Mouse (Mus musculus): ENCODE results near the gene Atp2b4. TPM values are rescaled to one million over a fixed set of nuclear protein-coding genes. Genes with fewer than 3 reads are reported as not detected.

Atp2b4 gene
- polyA plus RNA-seq, 1 experiment from 2014 or later = 9.9 TPM

GRCm38 (mm10) chr1:133821144-133821543 lies 20.3 kb upstream of the Atp2b4 start:
- WGBS (ENCODE audit: insufficient replicate concordance) = 33% methylated on average over 5 of the region's 5 CpGs
- Histone ChIP-seq H3K27ac (ENCODE audit: low read depth) (no peak overlapping the region), H3K27me3 (ENCODE audit: insufficient read depth, low read length) (no peaks in the 10 kb centered on the region), H3K36me3 (replicated peaks; ENCODE audit: insufficient read depth, low read length) (no peaks in the 10 kb centered on the region), H3K9me3 (ENCODE audit: low read length) (no peaks in the 10 kb centered on the region), H3K4me3 (ENCODE audit: low read depth, low read length) (no peak overlapping the region), H3K4me1 (ENCODE audit: insufficient read depth) (peaks cover 36% of the 10 kb centered on the region), H3K4me2 (ENCODE audit: low read depth, low read length) (no peak overlapping the region), H3K9ac (replicated peaks) (no peak overlapping the region)
- DNase-seq (no peak), ATAC-seq (no peak)
- TF ChIP-seq CTCF (IDR thresholded peaks at IDR 0.05; ENCODE audit: low read depth) (no peak), EP300 (IDR thresholded peaks at IDR 0.05; ENCODE audit: low read depth) (no peak)

- Histone ChIP-seq H3K36me3 (replicated peaks; ENCODE audit: insufficient read depth, low read length) (no peaks in the 10 kb centered on the region), H3K4me1 (ENCODE audit: insufficient read depth) (peaks cover 38% of the 10 kb centered on the region), H3K4me2 (ENCODE audit: low read depth, low read length) (no peak overlapping the region), H3K27ac (ENCODE audit: low read depth) (no peak overlapping the region), H3K27me3 (ENCODE audit: insufficient read depth, low read length) (no peaks in the 10 kb centered on the region), H3K4me3 (ENCODE audit: low read depth, low read length) (no peak overlapping the region), H3K9ac (replicated peaks) (no peak overlapping the region), H3K9me3 (ENCODE audit: low read length) (no peaks in the 10 kb centered on the region)
- ATAC-seq = no peak
- DNase-seq = no peak
- WGBS (ENCODE audit: insufficient replicate concordance) = 43% methylated on average over 2 of the region's 2 CpGs
- TF ChIP-seq CTCF (IDR thresholded peaks at IDR 0.05; ENCODE audit: low read depth) = no peak
- no peak for TF ChIP-seq EP300 (IDR thresholded peaks at IDR 0.05; ENCODE audit: low read depth)
Observed at GRCm38 (mm10) chr1:133820100-133820499, 19.3 kb upstream of the Atp2b4 start.

- Histone ChIP-seq H3K36me3 (replicated peaks; ENCODE audit: insufficient read depth, low read length) (no peaks in the 10 kb centered on the region), H3K4me1 (ENCODE audit: insufficient read depth) (peaks cover 27% of the 10 kb centered on the region), H3K4me2 (ENCODE audit: low read depth, low read length) (no peak overlapping the region), H3K27me3 (ENCODE audit: insufficient read depth, low read length) (no peaks in the 10 kb centered on the region), H3K9ac (replicated peaks) (no peak overlapping the region), H3K4me3 (ENCODE audit: low read depth, low read length) (no peak overlapping the region), H3K9me3 (ENCODE audit: low read length) (no peaks in the 10 kb centered on the region), H3K27ac (ENCODE audit: low read depth) (no peak overlapping the region)
- no peak for DNase-seq
- TF ChIP-seq EP300 (IDR thresholded peaks at IDR 0.05; ENCODE audit: low read depth) (no peak), CTCF (IDR thresholded peaks at IDR 0.05; ENCODE audit: low read depth) (no peak)
- 55% methylated on average over 2 of the region's 2 CpGs for WGBS (ENCODE audit: insufficient replicate concordance)
- ATAC-seq = no peak
Observed at GRCm38 (mm10) chr1:133818531-133818930, 17.7 kb upstream of the Atp2b4 start.

- Histone ChIP-seq H3K27ac (ENCODE audit: low read depth) (peak overlapping the region; percentile 73), H3K4me2 (ENCODE audit: low read depth, low read length) (peak overlapping the region; percentile 38), H3K9me3 (ENCODE audit: low read length) (no peaks in the 10 kb centered on the region), H3K9ac (replicated peaks) (no peak overlapping the region; the same call in 1 of the 2 replicates), H3K27me3 (ENCODE audit: insufficient read depth, low read length) (no peaks in the 10 kb centered on the region), H3K4me3 (ENCODE audit: low read depth, low read length) (no peak overlapping the region), H3K36me3 (replicated peaks; ENCODE audit: insufficient read depth, low read length) (no peaks in the 10 kb centered on the region), H3K4me1 (ENCODE audit: insufficient read depth) (peaks cover 19% of the 10 kb centered on the region)
- TF ChIP-seq CTCF (IDR thresholded peaks at IDR 0.05; ENCODE audit: low read depth) (no peak), EP300 (IDR thresholded peaks at IDR 0.05; ENCODE audit: low read depth) (peak; percentile 81)
- ATAC-seq (peak; percentile 93), DNase-seq (peak; percentile 29)
- 33% methylated on average over 12 of the region's 12 CpGs for WGBS (ENCODE audit: insufficient replicate concordance)
Observed at GRCm38 (mm10) chr1:133815747-133816491, 15.1 kb upstream of the Atp2b4 start.

- no peaks in the 10 kb centered on the region for H3K9me3 ChIP-seq (ENCODE audit: low read length)
- no peaks in the 10 kb centered on the region for H3K36me3 ChIP-seq (replicated peaks; ENCODE audit: insufficient read depth, low read length)
- no peak overlapping the region for H3K4me2 ChIP-seq (ENCODE audit: low read depth, low read length)
- DNase-seq (no peak), ATAC-seq (no peak)
- TF ChIP-seq CTCF (IDR thresholded peaks at IDR 0.05; ENCODE audit: low read depth) (no peak), EP300 (IDR thresholded peaks at IDR 0.05; ENCODE audit: low read depth) (no peak)
- H3K27ac ChIP-seq (ENCODE audit: low read depth) = no peak overlapping the region
- H3K9ac ChIP-seq (replicated peaks) = no peak overlapping the region
- 74% methylated on average over 5 of the region's 5 CpGs for WGBS (ENCODE audit: insufficient replicate concordance)
- no peak overlapping the region for H3K4me3 ChIP-seq (ENCODE audit: low read depth, low read length)
- H3K4me1 ChIP-seq (ENCODE audit: insufficient read depth) = no peaks in the 10 kb centered on the region; the same call in none of the 2 replicates
- no peaks in the 10 kb centered on the region for H3K27me3 ChIP-seq (ENCODE audit: insufficient read depth, low read length)
Observed at GRCm38 (mm10) chr1:133809376-133809775, 8.5 kb upstream of the Atp2b4 start.

GRCm38 (mm10) chr1:133808020-133808419 lies 7.2 kb upstream of the Atp2b4 start:
- Histone ChIP-seq H3K9ac (replicated peaks) (no peak overlapping the region), H3K27ac (ENCODE audit: low read depth) (no peak overlapping the region), H3K4me2 (ENCODE audit: low read depth, low read length) (no peak overlapping the region), H3K4me1 (ENCODE audit: insufficient read depth) (peaks cover 3% of the 10 kb centered on the region), H3K4me3 (ENCODE audit: low read depth, low read length) (no peak overlapping the region), H3K9me3 (ENCODE audit: low read length) (no peaks in the 10 kb centered on the region), H3K27me3 (ENCODE audit: insufficient read depth, low read length) (0 out of 2 replicates have a peak, but pooled peaks cover 4% of the 10 kb centered on the region), H3K36me3 (replicated peaks; ENCODE audit: insufficient read depth, low read length) (no peaks in the 10 kb centered on the region)
- WGBS (ENCODE audit: insufficient replicate concordance) = 66% methylated on average over 8 of the region's 8 CpGs
- ATAC-seq (no peak), DNase-seq (no peak)
- TF ChIP-seq CTCF (IDR thresholded peaks at IDR 0.05; ENCODE audit: low read depth) (no peak), EP300 (IDR thresholded peaks at IDR 0.05; ENCODE audit: low read depth) (no peak)
